In the genomic region with DNA sequence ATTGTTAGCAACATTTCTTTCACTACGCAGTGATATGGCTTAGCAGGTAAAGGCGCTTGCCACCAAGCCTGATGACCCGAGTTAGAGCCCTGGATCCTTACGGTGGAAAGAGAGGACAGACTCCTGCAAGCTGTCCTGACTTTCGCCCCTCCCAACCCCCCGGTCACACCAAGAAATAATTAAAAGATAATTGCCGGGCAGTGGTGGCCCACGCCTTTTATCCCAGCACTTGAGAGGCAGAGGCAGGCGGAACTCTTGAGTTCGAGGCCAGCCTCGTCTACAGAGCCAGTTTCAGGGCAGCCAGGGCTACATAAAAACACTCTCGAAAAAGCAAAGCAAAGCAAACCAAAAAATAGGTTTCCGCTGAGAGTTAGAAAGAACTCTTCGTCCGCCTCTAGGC, we compare ENCODE assay signal across 8 mouse cellular contexts. TPM values are rescaled to one million over a fixed set of nuclear protein-coding genes. Genes with fewer than 3 reads are reported as not detected.
DNase-seq lines count a peak whose midpoint lies in the region; ATAC-seq and TF ChIP-seq lines count a peak whose summit lies in the region.

No protein-coding gene starts in this region.

- peak overlapping the region; percentile 82 for H3K4me2 ChIP-seq in hindbrain, embryonic 13.5 days
- H3K4me2 ChIP-seq in midbrain, embryonic 12.5 days (replicated peaks) = peak overlapping the region; percentile 71

- ATAC-seq in hindbrain, embryonic 13.5 days (ENCODE audit: low FRiP score) = peak; percentile 29; the same call in 1 of the 2 replicates
- ATAC-seq in midbrain, embryonic 12.5 days (ENCODE audit: low FRiP score, low read depth) = peak; percentile 62

- peak overlapping the region; percentile 92 for H3K27ac ChIP-seq in kidney, adult 2 months (ENCODE audit: insufficient read depth, low read depth, low read length)
- H3K27ac ChIP-seq in bone marrow, adult 2 months (ENCODE audit: control insufficient read depth, insufficient read depth, low read depth, low read length, poor library complexity) = peak overlapping the region; percentile 74
- H3K27ac ChIP-seq in hindbrain, embryonic 13.5 days = peak overlapping the region; percentile 85
- H3K27ac ChIP-seq in midbrain, embryonic 12.5 days (replicated peaks) = peak overlapping the region; percentile 82

- peak overlapping the region; percentile 71 for H3K4me3 ChIP-seq in kidney, adult 2 months (ENCODE audit: insufficient read depth, low read depth, low read length)
- peak overlapping the region; percentile 92 for H3K4me3 ChIP-seq in bone marrow, adult 2 months (replicated peaks; ENCODE audit: control insufficient read depth, low read depth, low read length)
- peak overlapping the region; percentile 72 for H3K4me3 ChIP-seq in hindbrain, embryonic 13.5 days
- peak overlapping the region; percentile 62 for H3K4me3 ChIP-seq in midbrain, embryonic 12.5 days

- no peak for TF ChIP-seq POLR2A in kidney, adult 2 months (IDR thresholded peaks at IDR 0.05; ENCODE audit: low read depth, low read length)
- TF ChIP-seq POLR2A in bone marrow, adult 2 months (IDR thresholded peaks at IDR 0.05; ENCODE audit: borderline replicate concordance, control insufficient read depth, low read depth, low read length) = no peak

- H3K4me1 ChIP-seq in kidney, adult 2 months (ENCODE audit: control insufficient read depth, insufficient read depth, low read length) = peaks cover 15% of the 10 kb centered on the region; the same call in 1 of the 2 replicates
- H3K4me1 ChIP-seq in bone marrow, adult 2 months (ENCODE audit: control insufficient read depth, insufficient read depth, low read length) = peaks cover 2% of the 10 kb centered on the region; the same call in 1 of the 2 replicates
- peaks cover 25% of the 10 kb centered on the region for H3K4me1 ChIP-seq in hindbrain, embryonic 13.5 days (replicated peaks)
- H3K4me1 ChIP-seq in midbrain, embryonic 12.5 days = peaks cover 16% of the 10 kb centered on the region

- TF ChIP-seq CTCF in kidney, adult 2 months (conservative IDR thresholded peaks at IDR 0.05; ENCODE audit: insufficient read depth, insufficient read length, low read depth, low read length) = no peak
- no peak for TF ChIP-seq CTCF in bone marrow, adult 2 months (IDR thresholded peaks at IDR 0.05; ENCODE audit: control insufficient read depth, insufficient read depth, low read length)

- DNase-seq in kidney, adult 2 months = no peak
- DNase-seq in kidney, postnatal 14 days = no peak
- no peak for DNase-seq in adrenal gland, postnatal 25 days
- no peak for DNase-seq in spleen, postnatal 10 days (ENCODE audit: low spot score in 2 of 2)
- DNase-seq in cerebellum, postnatal 36 days = no peak

- H3K9me3 ChIP-seq in hindbrain, embryonic 13.5 days = no peaks in the 10 kb centered on the region
- no peaks in the 10 kb centered on the region for H3K9me3 ChIP-seq in midbrain, embryonic 12.5 days

- no peaks in the 10 kb centered on the region for H3K27me3 ChIP-seq in kidney, adult 2 months (replicated peaks; ENCODE audit: control insufficient read depth, insufficient read depth, low read length)
- H3K27me3 ChIP-seq in hindbrain, embryonic 13.5 days = no peaks in the 10 kb centered on the region
- no peaks in the 10 kb centered on the region for H3K27me3 ChIP-seq in midbrain, embryonic 12.5 days

- no peaks in the 10 kb centered on the region; the same call in 1 of the 2 replicates for H3K36me3 ChIP-seq in kidney, adult 2 months (ENCODE audit: control insufficient read depth, insufficient read depth, low read length)
- H3K36me3 ChIP-seq in hindbrain, embryonic 13.5 days = peaks cover 31% of the 10 kb centered on the region
- peaks cover 31% of the 10 kb centered on the region for H3K36me3 ChIP-seq in midbrain, embryonic 12.5 days

- 4% methylated on average over 15 of the region's 15 CpGs for WGBS in kidney, adult 2 months
- 5% methylated on average over 15 of the region's 15 CpGs for WGBS in bone marrow, adult 2 months
- WGBS in hindbrain, embryonic 13.5 days = 10% methylated on average over 15 of the region's 15 CpGs
- WGBS in midbrain, embryonic 12.5 days = 8% methylated on average over 15 of the region's 15 CpGs

- H3K9ac ChIP-seq in hindbrain, embryonic 13.5 days = peak overlapping the region; percentile 86
- peak overlapping the region; percentile 79 for H3K9ac ChIP-seq in midbrain, embryonic 12.5 days (replicated peaks)

RNA-seq across cellular contexts. Expression of gene Mrps21, which starts 0.3 kb away (rescaled TPM):
- 172 and 274 TPM in 2 replicates for polyA plus RNA-seq in kidney, adult 2 months (2012; rRNA removed)
- 80.5 and 81.0 TPM in 2 replicates for polyA plus RNA-seq in bone marrow, adult 2 months (2011; ENCODE audit: insufficient read depth, insufficient read length, low replicate concordance, missing spikeins)
- polyA plus RNA-seq in hindbrain, embryonic 13.5 days (2015; fragmentation: Nextera tagmentation; extraction: Ambion mirVana) = 331 and 342 TPM in 2 replicates
- 341 and 343 TPM in 2 replicates for polyA plus RNA-seq in midbrain, embryonic 12.5 days (2016; fragmentation: Nextera tagmentation; extraction: Ambion mirVana)
- total RNA-seq in adrenal gland, postnatal 25 days (2021) = 272 and 279 TPM in 2 replicates

RNA-seq across cellular contexts. Expression of gene Ciart, which starts 11.1 kb away (rescaled TPM):
- polyA plus RNA-seq in kidney, adult 2 months (2012; rRNA removed) = 5.1 and 6.0 TPM in 2 replicates
- polyA plus RNA-seq in bone marrow, adult 2 months (2011; ENCODE audit: insufficient read depth, insufficient read length, low replicate concordance, missing spikeins) = 2.5 and 8.7 TPM in 2 replicates
- 3.1 and 4.3 TPM in 2 replicates for polyA plus RNA-seq in hindbrain, embryonic 13.5 days (2015; fragmentation: Nextera tagmentation; extraction: Ambion mirVana)
- 3.9 and 4.7 TPM in 2 replicates for polyA plus RNA-seq in midbrain, embryonic 12.5 days (2016; fragmentation: Nextera tagmentation; extraction: Ambion mirVana)
- total RNA-seq in adrenal gland, postnatal 25 days (2021) = 7.9 and 8.3 TPM in 2 replicates

RNA-seq across cellular contexts. Expression of gene Prpf3, which starts 15.3 kb away (rescaled TPM):
- 12.4 and 14.6 TPM in 2 replicates for polyA plus RNA-seq in kidney, adult 2 months (2012; rRNA removed)
- 49.5 and 55.4 TPM in 2 replicates for polyA plus RNA-seq in bone marrow, adult 2 months (2011; ENCODE audit: insufficient read depth, insufficient read length, low replicate concordance, missing spikeins)
- polyA plus RNA-seq in hindbrain, embryonic 13.5 days (2015; fragmentation: Nextera tagmentation; extraction: Ambion mirVana) = 36.6 and 39.7 TPM in 2 replicates
- 55.8 and 61.1 TPM in 2 replicates for polyA plus RNA-seq in midbrain, embryonic 12.5 days (2016; fragmentation: Nextera tagmentation; extraction: Ambion mirVana)
- 32.3 and 32.7 TPM in 2 replicates for total RNA-seq in adrenal gland, postnatal 25 days (2021)

RNA-seq across cellular contexts. Expression of gene BC028528, which starts 20.8 kb away (rescaled TPM):
- 5.7 and 8.1 TPM in 2 replicates for polyA plus RNA-seq in kidney, adult 2 months (2012; rRNA removed)
- 4.6 and 18.9 TPM in 2 replicates for polyA plus RNA-seq in bone marrow, adult 2 months (2011; ENCODE audit: insufficient read depth, insufficient read length, low replicate concordance, missing spikeins)
- 19.4 and 21.2 TPM in 2 replicates for polyA plus RNA-seq in hindbrain, embryonic 13.5 days (2015; fragmentation: Nextera tagmentation; extraction: Ambion mirVana)
- polyA plus RNA-seq in midbrain, embryonic 12.5 days (2016; fragmentation: Nextera tagmentation; extraction: Ambion mirVana) = 10.2 and 12.4 TPM in 2 replicates
- 9.3 and 10.3 TPM in 2 replicates for total RNA-seq in adrenal gland, postnatal 25 days (2021)

RNA-seq across cellular contexts. Expression of gene Aph1a, which starts 22.8 kb away (rescaled TPM):
- polyA plus RNA-seq in kidney, adult 2 months (2012; rRNA removed) = 177 and 182 TPM in 2 replicates
- polyA plus RNA-seq in bone marrow, adult 2 months (2011; ENCODE audit: insufficient read depth, insufficient read length, low replicate concordance, missing spikeins) = 20.4 and 38.4 TPM in 2 replicates
- 32.4 and 40.8 TPM in 2 replicates for polyA plus RNA-seq in hindbrain, embryonic 13.5 days (2015; fragmentation: Nextera tagmentation; extraction: Ambion mirVana)
- 29.7 and 33.8 TPM in 2 replicates for polyA plus RNA-seq in midbrain, embryonic 12.5 days (2016; fragmentation: Nextera tagmentation; extraction: Ambion mirVana)
- 93.3 and 145 TPM in 2 replicates for total RNA-seq in adrenal gland, postnatal 25 days (2021)
